Mouse (Mus musculus): ENCODE results near the gene Olfr59.

Gene Olfr59

GRCm38 (mm10) chr11:74283436-74283835 lies at the start of gene Olfr59:
Gene Olfr59, plus strand, starts transcription at chr11:74283736.
- DNase-seq (ENCODE audit: low read depth in 2 of 2, low spot score in 2 of 2) = no peak

DNA sequence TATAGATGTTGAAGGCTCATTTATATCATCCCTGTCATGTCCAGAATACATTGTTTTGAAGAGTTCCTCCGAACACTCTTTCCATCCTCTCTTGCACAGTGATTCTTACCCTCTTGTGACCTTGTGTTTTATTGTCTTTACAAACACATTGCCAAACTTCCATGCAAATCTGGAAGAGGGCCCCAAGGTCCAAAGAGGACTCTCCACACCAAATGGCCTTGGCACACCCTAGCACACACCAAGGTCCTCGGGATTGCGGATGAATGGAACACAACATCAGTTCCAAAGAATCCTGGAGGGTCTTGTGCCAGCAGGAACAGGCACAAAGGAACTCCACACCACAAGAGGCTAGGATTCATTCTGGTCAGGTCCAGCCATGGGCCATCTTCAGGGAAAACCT lies 42.3 kb upstream of the Olfr59 start:
- no peak for DNase-seq (ENCODE audit: low read depth in 2 of 2, low spot score in 2 of 2)

DNA sequence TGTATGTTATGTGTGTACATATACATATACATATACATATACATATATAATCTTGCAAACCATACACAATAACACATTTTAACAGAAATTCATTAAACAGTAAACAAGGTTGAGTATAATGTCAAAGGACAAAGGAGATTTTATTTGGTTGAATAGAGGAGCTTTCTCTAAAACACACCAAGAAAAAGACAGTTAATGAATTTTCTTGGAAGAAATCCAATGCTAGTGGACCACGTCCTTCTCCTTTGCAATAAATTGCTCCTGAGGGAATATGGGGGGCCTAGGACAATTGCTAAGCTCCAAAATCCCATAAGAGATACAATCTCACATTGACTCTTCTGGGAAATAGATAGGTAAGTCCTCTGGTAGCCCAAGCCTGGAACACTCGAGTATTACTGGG lies 24.0 kb upstream of the Olfr59 start, which contains the start of gene Olfr406:
Olfr406 (plus strand) TSS at position 301 of the 400 bp plus-strand sequence.
- no peak for DNase-seq (ENCODE audit: low read depth in 2 of 2, low spot score in 2 of 2)

GRCm38 (mm10) chr11:74287256-74287655 lies 3.7 kb downstream of the Olfr59 start:
- no peak for DNase-seq (ENCODE audit: low read depth in 2 of 2, low spot score in 2 of 2)

DNA sequence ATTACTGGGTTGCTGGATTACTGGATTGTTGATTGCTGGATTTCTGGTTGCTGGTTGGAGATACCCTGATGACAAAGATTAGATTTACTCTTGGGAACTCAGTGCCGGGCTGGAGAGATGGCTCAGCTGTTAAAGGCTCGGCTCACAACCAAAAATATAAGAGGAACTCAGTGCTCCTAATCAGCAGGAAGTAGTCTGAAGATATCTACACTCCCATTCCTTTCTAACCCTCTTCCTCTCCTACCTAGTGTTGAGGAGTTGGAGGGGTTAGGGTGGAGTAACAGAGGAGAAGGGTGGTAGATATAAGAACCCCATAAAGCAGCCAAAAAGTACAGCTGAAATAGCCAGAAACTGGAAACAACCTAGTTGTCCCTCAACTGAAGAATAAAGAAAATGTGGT lies 42.5 kb downstream of the Olfr59 start:
- DNase-seq (ENCODE audit: low read depth in 2 of 2, low spot score in 2 of 2) = no peak

GRCm38 (mm10) chr11:74328781-74329180 lies 45.2 kb downstream of the Olfr59 start:
- no peak for DNase-seq (ENCODE audit: low read depth in 2 of 2, low spot score in 2 of 2)

- no peak for DNase-seq (ENCODE audit: low read depth in 2 of 2, low spot score in 2 of 2)
Measured at GRCm38 (mm10) chr11:74337931-74338330, 54.4 kb downstream of the Olfr59 start, which contains the start of gene Olfr410. Gene Olfr410, minus strand, starts transcription at chr11:74338031.
